ENCODE assay signal across 19 mouse cellular contexts in the genomic region with DNA sequence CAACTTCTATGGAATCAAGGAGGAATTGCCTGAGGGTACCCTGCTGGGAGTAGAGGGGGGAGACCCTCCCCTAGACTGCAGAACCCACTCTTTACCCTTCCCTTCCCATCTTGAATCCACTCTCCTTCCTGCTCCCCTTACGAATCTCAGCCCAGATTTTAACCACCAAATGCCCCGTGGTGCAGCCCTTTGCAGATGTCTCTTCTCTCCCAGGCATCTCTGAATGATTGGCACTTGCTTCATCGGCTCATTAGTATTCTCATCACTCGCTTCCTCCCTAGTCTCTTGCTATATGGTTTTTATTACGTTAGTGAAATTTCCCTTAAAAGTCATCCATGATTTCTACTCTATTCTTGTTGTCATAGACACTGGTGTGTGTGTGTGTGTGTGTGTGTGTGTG.
DNase-seq lines count a peak whose midpoint lies in the region; ATAC-seq and TF ChIP-seq lines count a peak whose summit lies in the region.
"Had no signal": no experiment of that assay in that cellular context is flagged by ENCODE, and none has a peak within 500 bp of the region (broad histone marks: within the 10 kb centered on the region; RNA-seq: fewer than 3 reads in every experiment).

No protein-coding gene starts in this region.

- H3K9ac ChIP-seq in forebrain, embryonic 12.5 days: no peak overlapping the region
- no peak overlapping the region for H3K9ac ChIP-seq in hindbrain, embryonic 12.5 days
- no peak overlapping the region for H3K9ac ChIP-seq in midbrain, embryonic 14.5 days (replicated peaks; ENCODE audit: low read length)
- H3K9ac ChIP-seq: liver, embryonic 12.5 days; lung, embryonic 14.5 days; stomach, embryonic 15.5 days had no signal

- no peak overlapping the region for H3K4me2 ChIP-seq in forebrain, embryonic 12.5 days
- no peak overlapping the region for H3K4me2 ChIP-seq in hindbrain, embryonic 12.5 days (replicated peaks)
- H3K4me2 ChIP-seq in midbrain, embryonic 14.5 days (ENCODE audit: low read length): no peak overlapping the region
- H3K4me2 ChIP-seq: liver, embryonic 12.5 days; lung, embryonic 14.5 days; stomach, embryonic 15.5 days had no signal

- intact Hi-C loops in gastrocnemius, postnatal 36 days (cut with DNase I): no loop called here

- H3K4me1 ChIP-seq in forebrain, embryonic 12.5 days: peaks cover 22% of the 10 kb centered on the region
- peaks cover 17% of the 10 kb centered on the region for H3K4me1 ChIP-seq in hindbrain, embryonic 12.5 days
- H3K4me1 ChIP-seq in midbrain, embryonic 14.5 days (ENCODE audit: control insufficient read depth, insufficient read depth, low read length): peaks cover 21% of the 10 kb centered on the region
- H3K4me1 ChIP-seq: liver, embryonic 12.5 days had no signal

- 55% methylated on average over 5 of the region's 5 CpGs for WGBS in forebrain, embryonic 12.5 days
- 61% methylated on average over 5 of the region's 5 CpGs for WGBS in hindbrain, embryonic 12.5 days
- WGBS in midbrain, embryonic 14.5 days: 26% methylated on average over 5 of the region's 5 CpGs

- TF ChIP-seq POLR2A in brain, embryonic 14.5 days (IDR thresholded peaks at IDR 0.05; ENCODE audit: borderline replicate concordance, extremely low read depth, insufficient read depth, insufficient read length, poor library complexity, severe bottlenecking): no peak

- H3K27ac ChIP-seq in forebrain, embryonic 12.5 days: peak overlapping the region; percentile 38; the same call in 1 of the 2 replicates
- peak overlapping the region; percentile 70 for H3K27ac ChIP-seq in hindbrain, embryonic 12.5 days
- peak overlapping the region; percentile 60 for H3K27ac ChIP-seq in midbrain, embryonic 14.5 days (replicated peaks; ENCODE audit: low read depth, low read length)
- H3K27ac ChIP-seq: heart, embryonic 10.5 days; kidney, postnatal 0 days; layer of hippocampus, adult 2 months; liver, embryonic 12.5 days; macrophage; stomach, embryonic 15.5 days had no signal

- H3K4me3 ChIP-seq in forebrain, embryonic 12.5 days (replicated peaks): no peak overlapping the region
- H3K4me3 ChIP-seq in hindbrain, embryonic 12.5 days: no peak overlapping the region
- no peak overlapping the region for H3K4me3 ChIP-seq in midbrain, embryonic 14.5 days (replicated peaks; ENCODE audit: low read depth, low read length)
- H3K4me3 ChIP-seq: heart, embryonic 10.5 days; layer of hippocampus, adult 2 months; liver, embryonic 12.5 days; stomach, embryonic 15.5 days had no signal

- peak; percentile 51; the same call in 1 of the 2 replicates for ATAC-seq in forebrain, embryonic 12.5 days (ENCODE audit: low FRiP score)
- peak; percentile 44; the same call in 1 of the 2 replicates for ATAC-seq in hindbrain, embryonic 12.5 days (ENCODE audit: low FRiP score)
- no peak for ATAC-seq in midbrain, embryonic 14.5 days (ENCODE audit: low FRiP score, low TSS enrichment)
- ATAC-seq: liver, embryonic 12.5 days; Patski had no signal

- no peaks in the 10 kb centered on the region for H3K36me3 ChIP-seq in forebrain, embryonic 12.5 days (replicated peaks)
- no peaks in the 10 kb centered on the region for H3K36me3 ChIP-seq in hindbrain, embryonic 12.5 days
- H3K36me3 ChIP-seq in midbrain, embryonic 14.5 days (ENCODE audit: control insufficient read depth, insufficient read depth, low read length): no peaks in the 10 kb centered on the region
- H3K36me3 ChIP-seq: heart, embryonic 10.5 days; liver, embryonic 12.5 days; stomach, embryonic 15.5 days had no signal

- peak; percentile 86 for DNase-seq in brain, embryonic 14.5 days (ENCODE audit: low read depth)
- DNase-seq in midbrain, embryonic 14.5 days: peak; percentile 78
- no peak for DNase-seq in gastrocnemius, postnatal 36 days
- DNase-seq in spleen, adult 12 weeks (ENCODE audit: low spot score): no peak
- no peak for DNase-seq in spleen, postnatal 4 days (ENCODE audit: low spot score in 2 of 2)
- DNase-seq: adrenal gland, postnatal 25 days; cerebellum, adult 8-10 months; gastrocnemius, postnatal 25 days; kidney, adult 11 months had no signal

- TF ChIP-seq CTCF in brain, embryonic 14.5 days (IDR thresholded peaks at IDR 0.05; ENCODE audit: borderline replicate concordance, extremely low read depth, insufficient read depth, insufficient read length): no peak

- no peaks in the 10 kb centered on the region for H3K27me3 ChIP-seq in forebrain, embryonic 12.5 days
- H3K27me3 ChIP-seq in hindbrain, embryonic 12.5 days: no peaks in the 10 kb centered on the region
- H3K27me3 ChIP-seq in midbrain, embryonic 14.5 days (ENCODE audit: control insufficient read depth, insufficient read depth, low read length): no peaks in the 10 kb centered on the region
- H3K27me3 ChIP-seq: liver, embryonic 12.5 days; Patski; stomach, embryonic 15.5 days had no signal

- H3K9me3 ChIP-seq in forebrain, embryonic 12.5 days: no peaks in the 10 kb centered on the region
- no peaks in the 10 kb centered on the region for H3K9me3 ChIP-seq in hindbrain, embryonic 12.5 days (replicated peaks)
- H3K9me3 ChIP-seq in midbrain, embryonic 14.5 days (ENCODE audit: control insufficient read depth, low read length): no peaks in the 10 kb centered on the region
- H3K9me3 ChIP-seq: heart, embryonic 10.5 days; liver, embryonic 12.5 days; stomach, embryonic 15.5 days had no signal

Comparison
In these comparisons a context has a peak if more than half of its experiments do, and no peak if none do; other contexts are left out.
1. DNase-seq: peak in brain, embryonic 14.5 days (single experiment) and midbrain, embryonic 14.5 days (single experiment); none in gastrocnemius, postnatal 36 days (0 of 2), spleen, adult 12 weeks (single experiment) and spleen, postnatal 4 days (0 of 2).
2. Peak in every context shown above with its lines, with median percentiles within 50 percentile points of each other: H3K27ac ChIP-seq.